Mouse (Mus musculus) midbrain, embryonic 11.5 days (tissue): ENCODE measurements at regions not wholly inside any gene's neighbourhood (a gene's known extent, or its start where the extent isn't known, plus 50 kb on each side); places are given as distances from the start of the nearest gene placed in this dataset.
A peak's percentile ranks its signal among the peaks of the same experiment; 100 is the strongest.

Experiments used
- ATAC-seq: fragments of 200-750 bp; cut with Nextera tagmentation; 2 replicates; pipeline ENCODE4 v1.8.0; 2017; ENCODE audit warnings: moderate TSS enrichment, moderate library complexity; ENCODE audit not compliant: low FRiP score
- DNase-seq: peaks from one replicate; pipeline ENCODE4 v3.0.0; 2015; ENCODE audit warnings: low spot score; ENCODE audit errors: missing footprints
- H3K27ac ChIP-seq: fragments of 300-500 bp; sonication (generic); 2 replicates; pipeline ENCODE4 v1.5.1; 2014; ENCODE audit warnings: low read depth, low read length
- H3K27me3 ChIP-seq: fragments of 300-500 bp; sonication (generic); 2 replicates; pipeline ENCODE4 v1.6.1; 2014; ENCODE audit warnings: mild to moderate bottlenecking, low read length, moderate library complexity, mixed read lengths; ENCODE audit not compliant: control insufficient read depth, insufficient read depth
- H3K36me3 ChIP-seq: fragments of 300-500 bp; sonication (generic); 2 replicates; pipeline ENCODE4 v1.6.1; 2014; ENCODE audit warnings: mild to moderate bottlenecking, low read length, moderate library complexity, mixed read lengths; ENCODE audit not compliant: control insufficient read depth, insufficient read depth
- H3K4me1 ChIP-seq: fragments of 300-500 bp; sonication (generic); 2 replicates; pipeline ENCODE4 v1.6.1; 2014; ENCODE audit warnings: low read length; ENCODE audit not compliant: control insufficient read depth, insufficient read depth
- H3K4me2 ChIP-seq: fragments of 300-500 bp; sonication (generic); 2 replicates; pipeline ENCODE4 v1.6.1; 2014; ENCODE audit warnings: mild to moderate bottlenecking, moderate library complexity
- H3K4me3 ChIP-seq: fragments of 300-500 bp; sonication (generic); 2 replicates; pipeline ENCODE4 v1.5.1; 2014; ENCODE audit warnings: low read depth, low read length
- H3K9ac ChIP-seq: fragments of 300-500 bp; sonication (generic); 2 replicates; pipeline ENCODE4 v1.6.1; 2014; ENCODE audit warnings: low read length
- H3K9me3 ChIP-seq: fragments of 300-500 bp; sonication (generic); 2 replicates; pipeline ENCODE4 v1.6.1; 2016; ENCODE audit warnings: low read length; ENCODE audit not compliant: control insufficient read depth
- WGBS: fragments of 180-500 bp; shearing (Covaris S2); extraction: QIAGEN DNeasy Blood & Tissue Kit; methylation state at CpG from one replicate; pipeline ENCODE4 v1.1.7; 2014; 5-methylcytosine and 5-hydroxymethylcytosine counted together

GRCm38 (mm10) chr12:77179138-77179537, 58.8 kb upstream of the Fut8 start:
- Histone ChIP-seq H3K36me3 (no peaks in the 10 kb centered on the region), H3K4me3 (no peak overlapping the region), H3K27me3 (no peaks in the 10 kb centered on the region), H3K4me2 (no peak overlapping the region), H3K9me3 (no peaks in the 10 kb centered on the region), H3K9ac (no peak overlapping the region), H3K27ac (no peak overlapping the region), H3K4me1 (peaks cover 4% of the 10 kb centered on the region)
- DNase-seq (no peak), ATAC-seq (no peak)
- WGBS, result 95% methylated on average over 7 of the region's 7 CpGs

DNA sequence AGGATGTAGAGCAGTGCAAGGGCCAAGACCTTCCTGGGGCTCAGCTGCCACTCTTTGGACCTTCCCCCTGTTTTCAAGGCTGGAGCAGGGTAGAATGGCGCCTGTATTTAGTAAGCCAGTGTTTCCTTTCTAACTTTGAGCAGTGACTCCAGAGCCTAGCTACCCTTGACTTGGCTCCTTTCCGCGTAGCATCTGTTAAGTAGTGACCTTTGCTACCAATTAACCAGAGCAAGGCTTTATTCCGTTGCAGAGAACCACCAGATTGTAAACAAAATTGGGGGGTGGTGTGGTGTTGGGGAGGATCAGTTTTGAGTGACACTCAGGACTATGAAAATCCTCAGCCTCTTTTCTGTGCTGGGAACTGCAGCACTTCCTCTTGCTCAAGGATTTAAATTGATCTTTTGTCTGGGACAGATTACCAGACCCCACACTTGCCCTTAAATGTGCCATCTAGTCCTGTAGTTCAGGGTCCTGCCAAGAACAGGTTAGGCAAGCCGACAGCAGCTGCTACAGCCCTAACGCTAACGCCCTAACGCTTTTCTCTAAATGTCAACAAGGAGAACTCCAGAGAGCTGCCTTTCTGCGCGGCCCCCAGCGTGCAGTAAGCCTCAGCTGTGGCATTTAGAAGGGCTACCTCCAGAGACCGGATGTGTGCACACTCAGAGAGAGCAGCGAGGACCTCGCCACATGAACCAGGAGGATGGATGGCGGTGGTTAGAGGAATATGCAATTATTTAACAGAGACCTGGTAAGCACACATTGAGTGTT, 59.9 kb upstream of the Fut8 start:
- Histone ChIP-seq H3K9ac (0 out of 2 replicates have a peak overlapping the region, but pooled peaks have one; percentile 9), H3K27ac (no peak overlapping the region), H3K4me2 (no peak overlapping the region), H3K36me3 (no peaks in the 10 kb centered on the region), H3K4me3 (no peak overlapping the region), H3K4me1 (peaks cover 4% of the 10 kb centered on the region), H3K9me3 (no peaks in the 10 kb centered on the region), H3K27me3 (no peaks in the 10 kb centered on the region)
- ATAC-seq, result no peak
- peak; percentile 84 for DNase-seq
- 46% methylated on average over 15 of the region's 15 CpGs for WGBS

- no peak overlapping the region for H3K4me3 ChIP-seq
- WGBS, result 76% methylated on average over 3 of the region's 3 CpGs
- no peak for ATAC-seq
Measured at GRCm38 (mm10) chr12:77177303-77177702, 60.6 kb upstream of the Fut8 start.

GRCm38 (mm10) chr12:77174032-77174431, 63.9 kb upstream of the Fut8 start:
- no peak overlapping the region for H3K27ac ChIP-seq
- DNase-seq (no peak), ATAC-seq (no peak)
- no peaks in the 10 kb centered on the region for H3K36me3 ChIP-seq
- no peak overlapping the region for H3K4me2 ChIP-seq
- H3K9me3 ChIP-seq, result no peaks in the 10 kb centered on the region
- peaks cover 4% of the 10 kb centered on the region for H3K4me1 ChIP-seq
- H3K4me3 ChIP-seq, result no peak overlapping the region
- no peak overlapping the region for H3K9ac ChIP-seq
- H3K27me3 ChIP-seq, result no peaks in the 10 kb centered on the region

More at GRCm38 (mm10) chr12:77177303-77177702, 60.6 kb upstream of the Fut8 start:
- DNase-seq, result no peak
- Histone ChIP-seq H3K9ac (no peak overlapping the region), H3K9me3 (no peaks in the 10 kb centered on the region), H3K27me3 (no peaks in the 10 kb centered on the region), H3K4me1 (peaks cover 4% of the 10 kb centered on the region), H3K4me2 (no peak overlapping the region), H3K27ac (no peak overlapping the region), H3K36me3 (no peaks in the 10 kb centered on the region)

DNA sequence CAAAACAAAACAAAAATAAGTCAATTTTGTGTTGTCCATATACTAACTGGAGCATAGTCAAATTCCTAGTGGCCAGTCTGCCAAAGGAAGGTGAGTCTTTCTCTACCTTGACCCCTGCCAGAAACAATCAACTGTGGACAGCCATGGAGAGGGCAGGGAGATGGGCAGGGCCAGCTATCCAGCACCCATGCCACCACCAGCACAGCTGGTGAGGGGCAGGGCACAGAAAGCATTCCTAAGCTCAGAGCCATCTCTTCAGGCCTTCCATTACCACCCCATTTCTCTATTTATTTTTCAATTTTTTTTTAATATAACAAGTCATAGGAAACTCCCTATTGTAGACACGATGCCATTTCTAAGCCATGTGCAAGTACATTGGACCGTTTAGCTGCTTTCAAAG, 65.4 kb upstream of the Fut8 start:
- Histone ChIP-seq H3K27ac (no peak overlapping the region), H3K9ac (no peak overlapping the region), H3K4me2 (no peak overlapping the region), H3K27me3 (no peaks in the 10 kb centered on the region), H3K4me1 (no peaks in the 10 kb centered on the region), H3K4me3 (no peak overlapping the region), H3K9me3 (no peaks in the 10 kb centered on the region), H3K36me3 (no peaks in the 10 kb centered on the region)
- no peak for DNase-seq
- WGBS, result 96% methylated on average over 2 of the region's 2 CpGs
- no peak for ATAC-seq

GRCm38 (mm10) chr12:77170257-77170656, 67.7 kb upstream of the Fut8 start:
- no peaks in the 10 kb centered on the region for H3K36me3 ChIP-seq
- DNase-seq (no peak), ATAC-seq (no peak)
- no peaks in the 10 kb centered on the region for H3K27me3 ChIP-seq
- H3K4me3 ChIP-seq, result no peak overlapping the region
- no peak overlapping the region for H3K9ac ChIP-seq
- H3K9me3 ChIP-seq, result no peaks in the 10 kb centered on the region
- H3K4me1 ChIP-seq, result no peaks in the 10 kb centered on the region
- no peak overlapping the region for H3K4me2 ChIP-seq
- 91% methylated on average over 5 of the region's 5 CpGs for WGBS
- H3K27ac ChIP-seq, result no peak overlapping the region

GRCm38 (mm10) chr12:77168367-77168766, 69.6 kb upstream of the Fut8 start:
- Histone ChIP-seq H3K4me3 (no peak overlapping the region), H3K27me3 (no peaks in the 10 kb centered on the region), H3K9ac (no peak overlapping the region), H3K4me1 (no peaks in the 10 kb centered on the region), H3K27ac (no peak overlapping the region), H3K9me3 (no peaks in the 10 kb centered on the region), H3K4me2 (no peak overlapping the region), H3K36me3 (no peaks in the 10 kb centered on the region)
- no peak for ATAC-seq
- no peak for DNase-seq
- 89% methylated on average over 1 of the region's 1 CpGs for WGBS

- Histone ChIP-seq H3K4me1 (no peaks in the 10 kb centered on the region), H3K27ac (no peak overlapping the region), H3K36me3 (no peaks in the 10 kb centered on the region), H3K9ac (no peak overlapping the region), H3K9me3 (no peaks in the 10 kb centered on the region), H3K4me3 (no peak overlapping the region), H3K27me3 (no peaks in the 10 kb centered on the region), H3K4me2 (no peak overlapping the region)
- DNase-seq, result no peak
- WGBS, result 83% methylated on average over 2 of the region's 2 CpGs
- no peak for ATAC-seq
Measured at GRCm38 (mm10) chr12:77156698-77157097, 81.2 kb upstream of the Fut8 start.

GRCm38 (mm10) chr12:77155626-77156025, 82.3 kb upstream of the Fut8 start:
- H3K36me3 ChIP-seq, result no peaks in the 10 kb centered on the region
- no peak overlapping the region for H3K9ac ChIP-seq
- no peaks in the 10 kb centered on the region for H3K27me3 ChIP-seq
- no peaks in the 10 kb centered on the region for H3K9me3 ChIP-seq
- H3K4me2 ChIP-seq, result no peak overlapping the region
- no peaks in the 10 kb centered on the region for H3K4me1 ChIP-seq
- ATAC-seq (no peak), DNase-seq (no peak)
- no peak overlapping the region for H3K27ac ChIP-seq
- no peak overlapping the region for H3K4me3 ChIP-seq
- WGBS, result 84% methylated on average over 6 of the region's 6 CpGs
